Mouse (Mus musculus) midbrain, postnatal 0 days (tissue): ENCODE data around the gene Olfr293. TPM values are rescaled to one million over a fixed set of nuclear protein-coding genes. Genes with fewer than 3 reads are reported as not detected.

Experiments used
- ATAC-seq: fragments of 200-750 bp; cut with Nextera tagmentation; 2 replicates; pipeline ENCODE4 v1.8.0; 2017; ENCODE audit warnings: moderate number of reproducible peaks, mild to moderate bottlenecking, moderate TSS enrichment, moderate library complexity; ENCODE audit not compliant: low FRiP score
- DNase-seq: peaks from one replicate; pipeline ENCODE4 v3.0.0-alpha.2; 2015; ENCODE audit warnings: low spot score
- H3K27ac ChIP-seq: fragments of 300-500 bp; sonication (generic); 2 replicates; pipeline ENCODE4 v1.5.1; 2014; ENCODE audit warnings: low read depth, mild to moderate bottlenecking, low read length, mixed read lengths
- H3K27me3 ChIP-seq: fragments of 300-500 bp; sonication (generic); 2 replicates; pipeline ENCODE4 v1.6.1; 2014; ENCODE audit warnings: low read length, control low read depth, mixed read lengths; ENCODE audit not compliant: insufficient read depth
- H3K36me3 ChIP-seq: fragments of 300-500 bp; sonication (generic); 2 replicates; pipeline ENCODE4 v1.6.1; 2014; ENCODE audit warnings: low read length, control low read depth, mixed read lengths; ENCODE audit not compliant: insufficient read depth
- H3K4me1 ChIP-seq: fragments of 300-500 bp; sonication (generic); 2 replicates; pipeline ENCODE4 v1.6.1; 2014; ENCODE audit warnings: mild to moderate bottlenecking, control low read depth, antibody characterized with exemption, low read length, mixed read lengths; ENCODE audit not compliant: insufficient read depth
- H3K4me2 ChIP-seq: fragments of 300-500 bp; sonication (generic); 2 replicates; pipeline ENCODE4 v1.6.1; 2014; ENCODE audit warnings: low read depth, mild to moderate bottlenecking, low read length, mixed read lengths; ENCODE audit not compliant: poor library complexity, severe bottlenecking
- H3K4me3 ChIP-seq: fragments of 300-500 bp; sonication (generic); 2 replicates; pipeline ENCODE4 v1.5.1; 2014; ENCODE audit warnings: low read depth, mild to moderate bottlenecking, low read length, moderate library complexity
- H3K9ac ChIP-seq: fragments of 300-500 bp; sonication (generic); replicated peaks from 2 replicates; pipeline ENCODE4 v1.6.1; 2014; ENCODE audit warnings: mild to moderate bottlenecking, low read length, moderate library complexity, mixed read lengths; ENCODE audit not compliant: poor library complexity, severe bottlenecking
- H3K9me3 ChIP-seq: fragments of 300-500 bp; sonication (generic); 2 replicates; pipeline ENCODE4 v1.6.1; 2016; ENCODE audit warnings: low read length, control low read depth
- CTCF ChIP-seq: IDR thresholded peaks from 2 replicates; pipeline ENCODE4 v1.5.1; 2016; ENCODE audit warnings: antibody characterized with exemption, mild to moderate bottlenecking
- WGBS: fragments of 180-500 bp; shearing (Covaris S2); extraction: QIAGEN DNeasy Blood & Tissue Kit; methylation state at CpG from one replicate; pipeline ENCODE4 v1.1.7; 2014; 5-methylcytosine and 5-hydroxymethylcytosine counted together
- polyA plus RNA-seq: library from polyadenylated mRNA; unstranded; fragments of >200 nt; fragmentation: Nextera tagmentation; extraction: Ambion mirVana; gene quantifications from 2 replicates; pipeline ENCODE4 v1.2.1, GENCODE M21; 2015
- total RNA-seq: library from RNA; depleted of rRNA; stranded (reverse); fragments of >200 nt; gene quantifications from 2 replicates; pipeline ENCODE4 v1.2.3, GENCODE M21; 2014; rRNA removed

Gene Olfr293
- not detected in 2 replicates for total RNA-seq
- polyA plus RNA-seq: not detected in 2 replicates

- no peak for ATAC-seq
- no peak for TF ChIP-seq CTCF
- no peak within 1 kb of the TSS for H3K9ac ChIP-seq
- DNase-seq: no peak
- WGBS: 91% methylated on average over 4 of the region's 4 CpGs
- no peak within 1 kb of the TSS for H3K4me2 ChIP-seq
- H3K4me1 ChIP-seq: no peaks in the 10 kb centered on the region
- H3K4me3 ChIP-seq: no peak within 1 kb of the TSS
- no peak within 1 kb of the TSS for H3K27ac ChIP-seq
- no peaks in the 10 kb centered on the region for H3K36me3 ChIP-seq
- H3K27me3 ChIP-seq: no peaks in the 10 kb centered on the region
- no peaks in the 10 kb centered on the region for H3K9me3 ChIP-seq
Observed at GRCm38 (mm10) chr7:86648761-86649160, at the start of gene Olfr293. Olfr293 (plus strand) TSS chr7:86649061.

- no peak within 1 kb of the TSS for H3K4me2 ChIP-seq
Observed at GRCm38 (mm10) chr7:86616543-86616942, 32.3 kb upstream of the Olfr293 start, which contains the start of gene Olfr294. Olfr294 (minus strand) TSS chr7:86616643.

GRCm38 (mm10) chr7:86688030-86688429 lies 39.2 kb downstream of the Olfr293 start, which contains the start of gene Olfr292:
Olfr292 (plus strand) TSS chr7:86688330.
- no peak within 1 kb of the TSS for H3K4me2 ChIP-seq
- no peaks in the 10 kb centered on the region for H3K27me3 ChIP-seq
- H3K4me1 ChIP-seq: no peaks in the 10 kb centered on the region
- no peak for TF ChIP-seq CTCF
- no peaks in the 10 kb centered on the region for H3K9me3 ChIP-seq
- H3K36me3 ChIP-seq: no peaks in the 10 kb centered on the region
- H3K27ac ChIP-seq: no peak within 1 kb of the TSS
- DNase-seq (no peak), ATAC-seq (no peak)
- no peak within 1 kb of the TSS for H3K4me3 ChIP-seq
- H3K9ac ChIP-seq: no peak within 1 kb of the TSS

More at GRCm38 (mm10) chr7:86616543-86616942, 32.3 kb upstream of the Olfr293 start, which contains the start of gene Olfr294:
- no peak for TF ChIP-seq CTCF
- H3K4me3 ChIP-seq: no peak within 1 kb of the TSS
- H3K36me3 ChIP-seq: no peaks in the 10 kb centered on the region
- H3K27me3 ChIP-seq: no peaks in the 10 kb centered on the region
- H3K27ac ChIP-seq: no peak within 1 kb of the TSS
- H3K9ac ChIP-seq: no peak within 1 kb of the TSS
- ATAC-seq (no peak), DNase-seq (no peak)
- H3K4me1 ChIP-seq: no peaks in the 10 kb centered on the region
- no peaks in the 10 kb centered on the region for H3K9me3 ChIP-seq
- 58% methylated on average over 2 of the region's 2 CpGs for WGBS

Other genes starting within 250 kb of the Olfr293 start
- not detected in 2 replicates for gene Olfr301, start 245.2 kb upstream of the Olfr293 start, total RNA-seq
- gene Olfr301, start 245.2 kb upstream of the Olfr293 start, polyA plus RNA-seq: not detected in 2 replicates
- gene Olfr299, start 189.1 kb upstream of the Olfr293 start, total RNA-seq: not detected in 2 replicates
- gene Olfr299, start 189.1 kb upstream of the Olfr293 start, polyA plus RNA-seq: not detected in 2 replicates
- gene Olfr298, start 156.6 kb upstream of the Olfr293 start, total RNA-seq: not detected in 2 replicates
- not detected in 2 replicates for gene Olfr298, start 156.6 kb upstream of the Olfr293 start, polyA plus RNA-seq
- not detected in 2 replicates for gene Olfr297, start 129.1 kb upstream of the Olfr293 start, total RNA-seq
- not detected in 2 replicates for gene Olfr297, start 129.1 kb upstream of the Olfr293 start, polyA plus RNA-seq
- gene Olfr295, start 65.2 kb upstream of the Olfr293 start, total RNA-seq: not detected in 2 replicates
- gene Olfr295, start 65.2 kb upstream of the Olfr293 start, polyA plus RNA-seq: not detected in 2 replicates
- not detected in 2 replicates for gene Olfr294, start 32.4 kb upstream of the Olfr293 start, total RNA-seq
- not detected in 2 replicates for gene Olfr294, start 32.4 kb upstream of the Olfr293 start, polyA plus RNA-seq
- not detected in 2 replicates for gene Olfr292, start 39.3 kb downstream of the Olfr293 start, total RNA-seq
- gene Olfr292, start 39.3 kb downstream of the Olfr293 start, polyA plus RNA-seq: not detected in 2 replicates
- gene Folh1, start 126.9 kb downstream of the Olfr293 start, total RNA-seq: 2.0 and 2.8 TPM in 2 replicates
- 1.3 and 1.9 TPM in 2 replicates for gene Folh1, start 126.9 kb downstream of the Olfr293 start, polyA plus RNA-seq
- gene Vmn2r77, start 146.0 kb downstream of the Olfr293 start, total RNA-seq: not detected in 2 replicates
- not detected in 2 replicates for gene Vmn2r77, start 146.0 kb downstream of the Olfr293 start, polyA plus RNA-seq